Mouse (Mus musculus) adrenal gland, adult 18-20 months (tissue): ENCODE measurements around the gene 4932438H23Rik. TPM values are rescaled to one million over a fixed set of nuclear protein-coding genes. Genes with fewer than 3 reads are reported as not detected.

Experiments used
- DNase-seq, 2 experiments: peaks; one replicate each; pipeline ENCODE4 v3.0.0; 2021 to 2022; ENCODE audit warnings: low spot score in 2 of 2
- total RNA-seq, 2 experiments: library from RNA; stranded (reverse); gene quantifications; 1 replicate in 1 of 2; 2 replicates in 1 of 2; pipeline ENCODE4 v1.2.3; 2021

Gene 4932438H23Rik
- total RNA-seq, 2 experiments from 2014 or later = 0.20 to 0.35 TPM

DNA sequence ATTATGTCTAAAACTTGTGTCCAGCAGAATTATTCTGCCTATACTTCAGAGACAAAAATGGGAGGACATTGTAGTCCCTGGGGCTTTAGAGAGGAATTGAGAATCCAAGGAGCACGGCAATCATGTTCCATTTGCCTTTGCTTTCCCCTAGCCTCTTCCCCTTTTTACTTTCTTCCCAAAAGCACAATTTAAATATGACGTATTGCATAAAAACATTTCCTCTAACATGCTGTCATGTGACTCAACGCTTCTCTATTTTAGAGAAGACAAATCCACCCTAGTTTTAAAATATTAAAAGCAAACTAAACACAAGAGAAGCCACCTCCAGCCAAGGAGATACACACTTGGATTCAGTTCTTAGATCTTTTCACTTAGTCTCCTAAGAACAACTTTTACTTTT is 83.1 kb downstream of the 4932438H23Rik start:
- DNase-seq = no peak

DNA sequence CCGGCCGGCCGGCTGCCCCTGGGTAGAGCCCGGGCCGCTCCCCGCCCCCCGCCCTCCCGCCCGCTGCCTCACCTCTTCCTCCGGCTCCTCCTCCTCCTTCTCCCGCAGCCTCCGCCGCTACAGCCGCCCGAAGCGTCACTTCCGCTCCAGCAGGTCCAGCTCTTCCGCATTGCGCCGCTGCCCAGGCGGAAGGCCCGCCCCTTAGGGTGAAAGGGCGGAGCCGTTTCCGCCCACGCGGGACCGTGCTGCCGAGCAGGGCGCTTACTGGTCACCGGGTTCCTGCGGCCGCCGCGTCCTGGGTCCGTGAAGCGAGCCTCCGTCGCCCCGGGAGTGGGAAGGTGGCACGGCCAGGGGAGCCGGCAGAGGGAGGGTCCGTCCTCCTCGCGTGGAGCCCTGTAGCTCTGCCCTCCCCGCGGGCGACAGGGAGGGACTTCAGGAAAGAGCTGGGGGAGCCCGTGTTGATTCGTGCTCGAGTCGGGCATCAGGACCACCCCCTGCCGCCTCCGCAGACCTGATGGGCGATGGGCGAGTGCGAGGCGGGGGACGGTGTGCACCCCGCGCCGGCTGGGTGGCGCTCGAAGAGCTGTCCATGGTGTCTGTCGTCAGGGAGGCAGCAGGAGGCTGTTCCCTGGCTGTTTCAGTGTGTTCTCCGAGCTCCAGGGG is 83.8 kb downstream of the 4932438H23Rik start, which contains the start of gene Synj1:
Synj1 (minus strand) TSS at position 288 of the 663 bp plus-strand sequence.
- DNase-seq = peak; percentile 91

DNA sequence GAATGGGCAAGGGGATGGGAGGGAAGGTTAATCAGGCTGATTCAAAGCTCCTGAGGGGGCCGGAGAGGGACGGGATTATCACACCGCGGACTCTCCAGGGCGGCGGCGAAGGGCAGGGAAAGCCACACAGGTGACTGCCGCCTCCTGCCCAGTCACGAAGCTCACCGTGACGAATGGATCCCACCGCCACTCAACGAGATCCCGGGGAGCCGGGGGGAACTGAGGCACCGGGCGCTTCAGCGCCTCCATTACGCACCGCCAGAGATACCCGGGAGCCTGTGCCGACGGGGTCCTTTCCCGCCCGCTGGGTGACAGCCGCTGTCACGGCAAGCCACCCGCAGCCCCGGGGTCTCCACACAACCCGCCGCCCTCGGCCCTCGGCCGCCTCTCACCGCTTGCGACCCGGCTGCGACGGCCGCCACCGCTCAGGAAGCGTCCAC is 84.3 kb downstream of the 4932438H23Rik start:
- DNase-seq = no peak

DNA sequence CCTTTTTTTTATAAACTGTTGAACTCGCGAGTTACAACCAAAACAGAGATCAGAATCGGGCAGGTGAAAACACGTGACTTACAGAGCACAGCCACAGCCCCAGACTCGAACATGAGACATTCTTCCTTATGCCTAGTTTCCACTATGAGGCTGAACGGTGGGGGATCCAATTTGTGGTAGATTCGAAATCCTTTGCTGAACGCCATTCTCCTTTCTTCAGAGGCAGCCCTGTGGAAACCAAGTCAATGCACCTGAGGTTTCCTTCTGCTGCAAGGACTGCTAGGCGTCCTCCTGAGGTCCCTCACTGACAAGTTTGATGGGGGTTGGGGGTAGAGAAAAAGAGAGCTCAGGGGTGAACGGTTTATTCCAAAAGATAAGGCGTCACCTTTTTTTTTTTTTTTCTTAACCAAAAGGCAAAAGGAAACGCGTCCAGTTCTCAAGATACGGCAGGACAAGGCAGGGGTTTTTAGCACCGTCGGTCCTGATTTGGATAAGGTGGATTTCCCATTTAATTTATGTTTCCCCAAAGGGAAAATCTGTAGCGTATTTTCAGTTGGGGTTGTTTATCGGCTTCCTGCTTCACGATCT is 84.9 kb downstream of the 4932438H23Rik start:
- no peak for DNase-seq

DNA sequence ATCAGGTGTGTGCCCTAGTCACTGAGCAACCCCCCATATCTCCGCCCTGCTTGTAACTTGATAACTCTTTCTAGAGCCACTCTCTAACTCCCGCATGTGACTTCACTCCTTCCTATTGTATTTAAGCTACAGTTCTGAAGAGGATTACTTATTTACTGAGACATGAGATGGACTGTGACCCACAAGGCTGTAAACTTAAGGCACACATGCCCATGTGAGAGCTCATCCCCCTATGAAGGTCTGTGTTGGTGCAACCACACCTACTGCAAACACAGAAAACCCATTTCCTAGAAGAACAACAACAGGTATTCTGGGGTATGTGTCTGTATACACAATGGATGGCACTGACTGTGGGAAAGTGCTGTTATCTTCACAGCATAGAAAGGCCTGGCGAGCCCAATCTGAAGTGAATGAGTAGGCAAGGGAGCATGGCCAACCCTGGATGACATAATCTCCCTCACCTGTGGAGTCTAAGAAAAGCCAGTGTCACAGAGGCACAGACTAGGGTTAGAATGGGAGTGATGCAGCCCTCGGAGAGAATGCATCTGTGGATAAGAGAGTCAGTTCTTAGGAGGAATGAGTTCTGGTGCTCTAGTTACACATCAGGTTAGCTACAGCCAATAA is 89.9 kb downstream of the 4932438H23Rik start:
- DNase-seq = no peak

Other genes with a start within 250 kb of the 4932438H23Rik start
- gene Cfap298, start 160.0 kb downstream of the 4932438H23Rik start, total RNA-seq = 10 to 100 TPM; 27.5 to 37.6 TPM
- gene Synj1, start 83.8 kb downstream of the 4932438H23Rik start, total RNA-seq = 10 to 100 TPM; 52.2 to 58.5 TPM
- gene Paxbp1, start 50.6 kb downstream of the 4932438H23Rik start, total RNA-seq = 10 to 100 TPM; 46.7 to 72.0 TPM
- gene Olig2, start 130.3 kb upstream of the 4932438H23Rik start, total RNA-seq = not detected
- gene Olig1, start 174.7 kb upstream of the 4932438H23Rik start, total RNA-seq = under 1 TPM; 0.50 to 0.80 TPM